Mouse (Mus musculus) brain, embryonic 14.5 days (tissue): ENCODE measurements around the gene Cplx3. TPM values are rescaled to one million over a fixed set of nuclear protein-coding genes. Genes with fewer than 3 reads are reported as not detected.
A peak's percentile ranks its signal among the peaks of the same experiment; 100 is the strongest.

Source experiments
- DNase-seq: peaks from one replicate; pipeline ENCODE4 v3.0.0-alpha.2; 2011; ENCODE audit warnings: low read depth
- CTCF ChIP-seq: fragments of 200-500 bp; IDR thresholded peaks from 2 replicates; pipeline ENCODE4 v1.5.1; 2012; ENCODE audit warnings: inconsistent platforms, mild to moderate bottlenecking, moderate library complexity, borderline replicate concordance; ENCODE audit not compliant: insufficient read depth, insufficient read length; ENCODE audit errors: extremely low read depth
- POLR2A ChIP-seq: fragments of 200-500 bp; IDR thresholded peaks from 2 replicates; pipeline ENCODE4 v1.6.1; 2012; ENCODE audit warnings: mild to moderate bottlenecking, inconsistent platforms, borderline replicate concordance; ENCODE audit not compliant: poor library complexity, insufficient read depth, insufficient read length, severe bottlenecking; ENCODE audit errors: extremely low read depth
- polyA plus RNA-seq: library from polyadenylated mRNA; depleted of rRNA; stranded (reverse); fragments of >200 nt; gene quantifications from 2 replicates; pipeline ENCODE4 v1.2.3, GENCODE M21; 2012

Cplx3 gene
- polyA plus RNA-seq, 1 experiment = 0.49 TPM

- no peak for TF ChIP-seq POLR2A
- DNase-seq = no peak
These were observed 21.8 kb upstream of the Cplx3 start for GRCm38 (mm10) chr9:57627892-57628291.

GRCm38 (mm10) chr9:57627191-57627590, 21.1 kb upstream of the Cplx3 start:
- TF ChIP-seq POLR2A (no peak), CTCF (no peak)
- DNase-seq = no peak

- no peak for DNase-seq
- TF ChIP-seq CTCF (no peak), POLR2A (no peak)
These were observed 19.8 kb upstream of the Cplx3 start for GRCm38 (mm10) chr9:57625674-57626500.

- DNase-seq = no peak
These were observed 18.2 kb upstream of the Cplx3 start for GRCm38 (mm10) chr9:57624295-57624694.

GRCm38 (mm10) chr9:57620674-57621073, 14.6 kb upstream of the Cplx3 start, which contains the start of gene Lman1l:
Lman1l (minus strand) TSS chr9:57620774.
- no peak for DNase-seq
- no peak for TF ChIP-seq CTCF
- TF ChIP-seq POLR2A = no peak

More at GRCm38 (mm10) chr9:57624295-57624694, 18.2 kb upstream of the Cplx3 start:
- TF ChIP-seq POLR2A = no peak
- no peak for TF ChIP-seq CTCF

- no peak for TF ChIP-seq CTCF
- TF ChIP-seq POLR2A = no peak
- DNase-seq = no peak
These were observed 12.8 kb upstream of the Cplx3 start for GRCm38 (mm10) chr9:57618854-57619253.

- TF ChIP-seq CTCF (no peak), POLR2A (no peak)
- DNase-seq = no peak
These were observed 11.6 kb upstream of the Cplx3 start for GRCm38 (mm10) chr9:57617556-57618169.

- DNase-seq = no peak
- no peak for TF ChIP-seq POLR2A
- TF ChIP-seq CTCF = no peak
These were observed 8.7 kb upstream of the Cplx3 start for GRCm38 (mm10) chr9:57614786-57615185.

- DNase-seq = no peak
- TF ChIP-seq CTCF (no peak), POLR2A (no peak)
These were observed 7.9 kb upstream of the Cplx3 start for GRCm38 (mm10) chr9:57613975-57614374.

GRCm38 (mm10) chr9:57612587-57612986, 6.5 kb upstream of the Cplx3 start:
- no peak for DNase-seq
- TF ChIP-seq CTCF (no peak), POLR2A (no peak)

GRCm38 (mm10) chr9:57610359-57610826, 4.3 kb upstream of the Cplx3 start:
- TF ChIP-seq CTCF (no peak), POLR2A (no peak)
- DNase-seq = peak; percentile 85
